Mouse (Mus musculus): ENCODE results near the gene Fbxw5. TPM values are rescaled to one million over a fixed set of nuclear protein-coding genes. Genes with fewer than 3 reads are reported as not detected.

The Fbxw5 gene
- 59.2 and 77.5 TPM in 2 replicates for polyA plus RNA-seq (2012; rRNA removed)

- WGBS = under 1% methylated on average over 40 of the region's 44 CpGs
- peak; percentile 75 for DNase-seq
Measured at GRCm38 (mm10) chr2:25500576-25501405, at the start of gene Fbxw5. Gene Fbxw5 (plus strand): TSS chr2:25500750.

GRCm38 (mm10) chr2:25450853-25451647, 49.5 kb upstream of the Fbxw5 start:
- Histone ChIP-seq H3K27me3 (ENCODE audit: control insufficient read depth, insufficient read depth, low read length) (no peaks in the 10 kb centered on the region), H3K4me1 (replicated peaks; ENCODE audit: control insufficient read depth, insufficient read depth, low read length) (no peaks in the 10 kb centered on the region), H3K4me3 (ENCODE audit: control insufficient read depth, insufficient read depth, low read length) (no peak overlapping the region), H3K36me3 (ENCODE audit: control insufficient read depth, insufficient read depth, low read length) (no peaks in the 10 kb centered on the region), H3K27ac (ENCODE audit: control insufficient read depth, insufficient read depth, low read length) (no peak overlapping the region)
- TF ChIP-seq POLR2A (IDR thresholded peaks at IDR 0.05; ENCODE audit: control insufficient read depth, extremely low read depth, insufficient read depth, low read length, poor library complexity) (no peak), CTCF (IDR thresholded peaks at IDR 0.05; ENCODE audit: borderline replicate concordance, control insufficient read depth, extremely low read depth, insufficient read depth, low read length, poor library complexity) (no peak)
- DNase-seq = no peak
- WGBS = 68% methylated on average over 8 of the region's 8 CpGs

More at GRCm38 (mm10) chr2:25500576-25501405, at the start of gene Fbxw5:
- Histone ChIP-seq H3K4me1 (replicated peaks; ENCODE audit: control insufficient read depth, insufficient read depth, low read length) (peaks cover 29% of the 10 kb centered on the region), H3K27ac (ENCODE audit: control insufficient read depth, insufficient read depth, low read length) (peak within 1 kb of the TSS; percentile 33; the same call in 1 of the 2 replicates), H3K36me3 (ENCODE audit: control insufficient read depth, insufficient read depth, low read length) (0 out of 2 replicates have a peak, but pooled peaks cover 3% of the 10 kb centered on the region), H3K4me3 (ENCODE audit: control insufficient read depth, insufficient read depth, low read length) (peak within 1 kb of the TSS; percentile 97), H3K27me3 (ENCODE audit: control insufficient read depth, insufficient read depth, low read length) (no peaks in the 10 kb centered on the region)
- peak; percentile 58; the same call in 1 of the 2 replicates for TF ChIP-seq POLR2A (IDR thresholded peaks at IDR 0.05; ENCODE audit: control insufficient read depth, extremely low read depth, insufficient read depth, low read length, poor library complexity)
- TF ChIP-seq CTCF (IDR thresholded peaks at IDR 0.05; ENCODE audit: borderline replicate concordance, control insufficient read depth, extremely low read depth, insufficient read depth, low read length, poor library complexity) = no peak

- H3K36me3 ChIP-seq (ENCODE audit: control insufficient read depth, insufficient read depth, low read length) = no peaks in the 10 kb centered on the region; the same call in 1 of the 2 replicates
- TF ChIP-seq POLR2A (IDR thresholded peaks at IDR 0.05; ENCODE audit: control insufficient read depth, extremely low read depth, insufficient read depth, low read length, poor library complexity) = no peak
- no peak for TF ChIP-seq CTCF (IDR thresholded peaks at IDR 0.05; ENCODE audit: borderline replicate concordance, control insufficient read depth, extremely low read depth, insufficient read depth, low read length, poor library complexity)
- no peaks in the 10 kb centered on the region for H3K27me3 ChIP-seq (ENCODE audit: control insufficient read depth, insufficient read depth, low read length)
- no peak for DNase-seq
- H3K4me3 ChIP-seq (ENCODE audit: control insufficient read depth, insufficient read depth, low read length) = no peak overlapping the region
- 94% methylated on average over 1 of the region's 1 CpGs for WGBS
- no peak overlapping the region for H3K27ac ChIP-seq (ENCODE audit: control insufficient read depth, insufficient read depth, low read length)
- H3K4me1 ChIP-seq (replicated peaks; ENCODE audit: control insufficient read depth, insufficient read depth, low read length) = no peaks in the 10 kb centered on the region; the same call in 1 of the 2 replicates
Measured at GRCm38 (mm10) chr2:25452951-25453350, 47.6 kb upstream of the Fbxw5 start.

GRCm38 (mm10) chr2:25456205-25456953, 44.2 kb upstream of the Fbxw5 start, which contains the start of gene Clic3:
Gene Clic3 (plus strand): TSS chr2:25456838.
- no peak within 1 kb of the TSS for H3K27ac ChIP-seq (ENCODE audit: control insufficient read depth, insufficient read depth, low read length)
- peaks cover 19% of the 10 kb centered on the region for H3K4me1 ChIP-seq (replicated peaks; ENCODE audit: control insufficient read depth, insufficient read depth, low read length)
- peaks cover 3% of the 10 kb centered on the region; the same call in 1 of the 2 replicates for H3K36me3 ChIP-seq (ENCODE audit: control insufficient read depth, insufficient read depth, low read length)
- TF ChIP-seq POLR2A (IDR thresholded peaks at IDR 0.05; ENCODE audit: control insufficient read depth, extremely low read depth, insufficient read depth, low read length, poor library complexity) (no peak), CTCF (IDR thresholded peaks at IDR 0.05; ENCODE audit: borderline replicate concordance, control insufficient read depth, extremely low read depth, insufficient read depth, low read length, poor library complexity) (no peak)
- H3K4me3 ChIP-seq (ENCODE audit: control insufficient read depth, insufficient read depth, low read length) = no peak within 1 kb of the TSS
- no peak for DNase-seq
- H3K27me3 ChIP-seq (ENCODE audit: control insufficient read depth, insufficient read depth, low read length) = no peaks in the 10 kb centered on the region
- 82% methylated on average over 14 of the region's 14 CpGs for WGBS

- Histone ChIP-seq H3K27me3 (ENCODE audit: control insufficient read depth, insufficient read depth, low read length) (no peaks in the 10 kb centered on the region), H3K4me1 (replicated peaks; ENCODE audit: control insufficient read depth, insufficient read depth, low read length) (peaks cover 21% of the 10 kb centered on the region), H3K27ac (ENCODE audit: control insufficient read depth, insufficient read depth, low read length) (no peak overlapping the region), H3K36me3 (ENCODE audit: control insufficient read depth, insufficient read depth, low read length) (peaks cover 3% of the 10 kb centered on the region; the same call in 1 of the 2 replicates), H3K4me3 (ENCODE audit: control insufficient read depth, insufficient read depth, low read length) (no peak overlapping the region)
- TF ChIP-seq CTCF (IDR thresholded peaks at IDR 0.05; ENCODE audit: borderline replicate concordance, control insufficient read depth, extremely low read depth, insufficient read depth, low read length, poor library complexity) (no peak), POLR2A (IDR thresholded peaks at IDR 0.05; ENCODE audit: control insufficient read depth, extremely low read depth, insufficient read depth, low read length, poor library complexity) (no peak)
- no peak for DNase-seq
- WGBS = 95% methylated on average over 9 of the region's 9 CpGs
Measured at GRCm38 (mm10) chr2:25457022-25457896, 43.3 kb upstream of the Fbxw5 start.

Measured in thymus, adult 2 months (tissue).